Mouse (Mus musculus): ENCODE data around the gene Zfp446.

DNA sequence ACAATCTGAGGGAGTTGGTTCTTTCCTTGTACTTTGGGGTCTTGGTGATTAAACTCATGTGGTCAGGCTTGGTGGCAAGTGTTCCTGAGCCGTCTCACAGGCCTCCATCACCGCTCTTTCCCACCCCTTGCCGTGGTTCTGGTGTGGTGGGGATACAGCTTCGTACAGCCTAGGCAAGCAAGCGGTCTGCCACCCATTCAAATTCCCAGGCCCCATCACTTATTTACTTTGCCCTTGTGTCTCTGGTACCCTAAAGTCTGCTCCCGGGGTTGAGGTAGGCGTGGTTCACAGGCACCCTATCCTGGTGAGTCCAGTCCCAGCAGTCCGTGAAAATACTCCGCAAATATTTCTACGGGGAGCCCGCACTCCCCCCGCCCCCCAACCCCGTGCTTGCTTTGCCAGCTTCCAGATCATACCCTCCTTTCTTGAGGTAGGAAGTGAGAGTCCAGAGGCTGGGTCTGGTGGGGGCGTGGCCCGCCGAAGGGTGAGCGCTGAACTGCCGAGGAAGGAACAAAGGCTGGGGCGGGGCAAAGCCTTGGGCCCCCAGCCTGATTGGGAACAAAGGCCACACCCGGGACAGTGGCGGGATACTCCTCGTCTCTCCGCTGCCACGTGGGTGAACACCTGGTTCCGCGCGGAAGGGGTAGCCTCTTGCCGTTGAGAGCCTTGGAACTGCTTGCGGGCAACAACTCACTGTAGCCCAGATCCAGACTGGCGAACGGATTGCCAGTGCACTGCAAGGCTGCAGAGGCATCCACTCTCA, 45.3 kb downstream of the Zfp446 start:
- TF ChIP-seq CTCF (IDR thresholded peaks at IDR 0.05; ENCODE audit: borderline replicate concordance, insufficient read depth, low read depth, low read length) (no peak), POLR2A (IDR thresholded peaks at IDR 0.05; ENCODE audit: borderline replicate concordance, insufficient read depth, low read length) (no peak)
